ENCODE assay signal across 8 mouse cellular contexts in genomic region chr2:163207315-163207714, GRCm38 (mm10). TPM values are rescaled to one million over a fixed set of nuclear protein-coding genes. Genes with fewer than 3 reads are reported as not detected.
DNase-seq lines count a peak whose midpoint lies in the region; ATAC-seq and TF ChIP-seq lines count a peak whose summit lies in the region.

No protein-coding gene starts in this region.

- ATAC-seq in forebrain, embryonic 11.5 days (replicated peaks; ENCODE audit: low FRiP score) = no peak
- ATAC-seq in forebrain, embryonic 15.5 days (replicated peaks) = no peak
- no peak for ATAC-seq in hindbrain, embryonic 14.5 days (ENCODE audit: low FRiP score)

- no peak overlapping the region for H3K4me3 ChIP-seq in forebrain, embryonic 11.5 days (ENCODE audit: low read depth, low read length)
- no peak overlapping the region for H3K4me3 ChIP-seq in forebrain, embryonic 15.5 days
- H3K4me3 ChIP-seq in lung, adult 2 months (replicated peaks; ENCODE audit: extremely low read depth, low read depth, low read length) = no peak overlapping the region
- H3K4me3 ChIP-seq in small intestine, adult 2 months (ENCODE audit: low read depth, low read length) = no peak overlapping the region
- H3K4me3 ChIP-seq in hindbrain, embryonic 14.5 days (replicated peaks; ENCODE audit: low read length) = no peak overlapping the region

- no peak overlapping the region for H3K27ac ChIP-seq in forebrain, embryonic 11.5 days (ENCODE audit: low read depth, low read length)
- no peak overlapping the region for H3K27ac ChIP-seq in forebrain, embryonic 15.5 days (replicated peaks)
- no peak overlapping the region for H3K27ac ChIP-seq in small intestine, adult 2 months (ENCODE audit: insufficient read depth, low read depth, low read length)
- H3K27ac ChIP-seq in hindbrain, embryonic 14.5 days = no peak overlapping the region

- H3K9ac ChIP-seq in forebrain, embryonic 11.5 days (ENCODE audit: low read length) = no peak overlapping the region
- H3K9ac ChIP-seq in forebrain, embryonic 15.5 days (replicated peaks) = no peak overlapping the region
- H3K9ac ChIP-seq in hindbrain, embryonic 14.5 days = no peak overlapping the region

- H3K4me2 ChIP-seq in forebrain, embryonic 11.5 days (ENCODE audit: low read depth, low read length, severe bottlenecking) = no peak overlapping the region
- H3K4me2 ChIP-seq in forebrain, embryonic 15.5 days (replicated peaks) = no peak overlapping the region
- no peak overlapping the region for H3K4me2 ChIP-seq in hindbrain, embryonic 14.5 days (replicated peaks)

- DNase-seq in forebrain, embryonic 11.5 days (ENCODE audit: low spot score) = peak; percentile 64
- no peak for DNase-seq in lung, adult 2 months
- no peak for DNase-seq in lung, postnatal 25 days (ENCODE audit: low spot score)
- DNase-seq in MEL-GATA-1-ER (ENCODE audit: extremely low read depth, low read depth) = peak; percentile 26
- no peak for DNase-seq in Muller cell, postnatal 12 days (ENCODE audit: inconsistent ontology term)
- DNase-seq in hindbrain, embryonic 14.5 days (ENCODE audit: low spot score) = no peak

- H3K4me1 ChIP-seq in forebrain, embryonic 11.5 days (replicated peaks; ENCODE audit: control insufficient read depth, insufficient read depth, low read length) = peaks cover 15% of the 10 kb centered on the region; the same call in 1 of the 2 replicates
- H3K4me1 ChIP-seq in forebrain, embryonic 15.5 days = peaks cover 35% of the 10 kb centered on the region
- peaks cover 8% of the 10 kb centered on the region; the same call in 1 of the 2 replicates for H3K4me1 ChIP-seq in lung, adult 2 months (ENCODE audit: control insufficient read depth, insufficient read depth, low read length)
- peaks cover 16% of the 10 kb centered on the region for H3K4me1 ChIP-seq in small intestine, adult 2 months (ENCODE audit: control insufficient read depth, insufficient read depth, insufficient read length, low read length)
- H3K4me1 ChIP-seq in hindbrain, embryonic 14.5 days (replicated peaks; ENCODE audit: control insufficient read depth, insufficient read depth, low read length) = peaks cover 37% of the 10 kb centered on the region

- peaks cover 6% of the 10 kb centered on the region for H3K27me3 ChIP-seq in forebrain, embryonic 11.5 days (ENCODE audit: control insufficient read depth, insufficient read depth, low read length)
- peaks cover 17% of the 10 kb centered on the region; the same call in 1 of the 2 replicates for H3K27me3 ChIP-seq in forebrain, embryonic 15.5 days
- peaks cover 54% of the 10 kb centered on the region for H3K27me3 ChIP-seq in small intestine, adult 2 months (ENCODE audit: control insufficient read depth, insufficient read depth, low read length)
- peaks cover 26% of the 10 kb centered on the region for H3K27me3 ChIP-seq in hindbrain, embryonic 14.5 days (ENCODE audit: control insufficient read depth, insufficient read depth, low read length)

- H3K9me3 ChIP-seq in forebrain, embryonic 11.5 days (ENCODE audit: control insufficient read depth, low read length) = no peaks in the 10 kb centered on the region
- no peaks in the 10 kb centered on the region for H3K9me3 ChIP-seq in forebrain, embryonic 15.5 days
- no peaks in the 10 kb centered on the region for H3K9me3 ChIP-seq in hindbrain, embryonic 14.5 days (ENCODE audit: control insufficient read depth, low read length)

- H3K36me3 ChIP-seq in forebrain, embryonic 11.5 days (ENCODE audit: control insufficient read depth, insufficient read depth, low read length) = no peaks in the 10 kb centered on the region
- H3K36me3 ChIP-seq in forebrain, embryonic 15.5 days = no peaks in the 10 kb centered on the region
- H3K36me3 ChIP-seq in small intestine, adult 2 months (ENCODE audit: control insufficient read depth, insufficient read depth, low read length) = no peaks in the 10 kb centered on the region
- no peaks in the 10 kb centered on the region for H3K36me3 ChIP-seq in hindbrain, embryonic 14.5 days (replicated peaks; ENCODE audit: control insufficient read depth, insufficient read depth)

- TF ChIP-seq POLR2A in lung, adult 2 months (IDR thresholded peaks at IDR 0.05; ENCODE audit: borderline replicate concordance, extremely low read depth, low read depth, low read length) = no peak
- TF ChIP-seq POLR2A in small intestine, adult 2 months (IDR thresholded peaks at IDR 0.05; ENCODE audit: low read depth, low read length) = no peak

- peak; percentile 29; the same call in 1 of the 2 replicates for TF ChIP-seq CTCF in lung, adult 2 months (IDR thresholded peaks at IDR 0.05; ENCODE audit: insufficient read depth, low read length)
- TF ChIP-seq CTCF in small intestine, adult 2 months (IDR thresholded peaks at IDR 0.05; ENCODE audit: extremely low read depth, insufficient read length, insufficient replicate concordance, low read depth, low read length) = peak; percentile 18; the same call in 1 of the 2 replicates

- 92% methylated on average over 2 of the region's 2 CpGs for WGBS in forebrain, embryonic 11.5 days
- 99% methylated on average over 2 of the region's 2 CpGs for whole genome bisulfite sequencing in forebrain, embryonic 15.5 days
- WGBS in lung, adult 2 months = 96% methylated on average over 2 of the region's 2 CpGs
- 100% methylated on average over 2 of the region's 2 CpGs for WGBS in small intestine, adult 2 months
- WGBS in hindbrain, embryonic 14.5 days = 100% methylated on average over 2 of the region's 2 CpGs

RNA-seq across cellular contexts. Expression of gene Tox2, which starts 4.4 kb away (rescaled TPM):
- polyA plus RNA-seq in forebrain, embryonic 11.5 days (2014; fragmentation: Nextera tagmentation; extraction: Ambion mirVana) = 35.0 and 35.5 TPM in 2 replicates
- 18.1 and 19.7 TPM in 2 replicates for polyA plus RNA-seq in forebrain, embryonic 15.5 days (2015; fragmentation: Nextera tagmentation; extraction: Ambion mirVana)
- polyA plus RNA-seq in lung, adult 2 months (2012; rRNA removed) = 34.2 and 58.0 TPM in 2 replicates
- 5.3 and 15.1 TPM in 2 replicates for polyA plus RNA-seq in small intestine, adult 2 months (2012; rRNA removed)
- 28.7 and 31.4 TPM in 2 replicates for polyA plus RNA-seq in hindbrain, embryonic 14.5 days (2014; fragmentation: Nextera tagmentation; extraction: Ambion mirVana)

Comparison
In these comparisons a context has a peak if more than half of its experiments do, and no peak if none do; other contexts are left out.
1. DNase-seq: peak in forebrain, embryonic 11.5 days (single experiment) and MEL-GATA-1-ER (single experiment); none in lung, adult 2 months (single experiment), lung, postnatal 25 days (single experiment), Muller cell, postnatal 12 days (single experiment) and hindbrain, embryonic 14.5 days (single experiment).